Mouse (Mus musculus): ENCODE measurements around the gene Plxna2. TPM values are rescaled to one million over a fixed set of nuclear protein-coding genes. Genes with fewer than 3 reads are reported as not detected.

The Plxna2 gene
- polyA plus RNA-seq, 1 experiment from 2014 or later: 10.3 TPM

DNA sequence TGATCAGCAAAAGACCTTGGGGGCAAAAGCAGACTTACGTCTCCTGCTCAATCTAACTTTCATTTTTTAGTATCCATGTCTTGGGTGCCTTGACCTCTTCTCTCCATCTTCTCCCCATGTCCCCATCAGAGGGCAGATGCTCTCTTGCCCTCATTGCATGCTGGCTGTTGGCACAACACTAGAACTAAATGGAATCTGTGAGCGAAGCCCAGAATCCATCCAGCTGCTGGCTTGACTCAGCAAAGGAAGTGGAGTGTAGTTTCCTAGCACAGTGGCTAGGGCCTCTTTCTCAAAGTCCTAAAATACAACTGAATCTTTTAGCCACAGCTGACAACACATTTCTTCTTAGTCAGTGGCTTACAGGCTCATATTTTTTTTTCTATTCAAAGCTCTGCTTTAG lies 138.4 kb downstream of the Plxna2 start:
- WGBS: 72% methylated on average over 2 of the region's 2 CpGs
- H3K27ac ChIP-seq: no peak overlapping the region
- H3K4me3 ChIP-seq: no peak overlapping the region
- no peak overlapping the region for H3K4me2 ChIP-seq
- no peaks in the 10 kb centered on the region for H3K27me3 ChIP-seq
- H3K36me3 ChIP-seq: peaks cover 25% of the 10 kb centered on the region
- no peaks in the 10 kb centered on the region for H3K9me3 ChIP-seq
- ATAC-seq (ENCODE audit: insufficient number of reproducible peaks, insufficient read depth, low FRiP score, low TSS enrichment, low read depth): no peak
- no peak overlapping the region for H3K9ac ChIP-seq
- H3K4me1 ChIP-seq: no peaks in the 10 kb centered on the region

DNA sequence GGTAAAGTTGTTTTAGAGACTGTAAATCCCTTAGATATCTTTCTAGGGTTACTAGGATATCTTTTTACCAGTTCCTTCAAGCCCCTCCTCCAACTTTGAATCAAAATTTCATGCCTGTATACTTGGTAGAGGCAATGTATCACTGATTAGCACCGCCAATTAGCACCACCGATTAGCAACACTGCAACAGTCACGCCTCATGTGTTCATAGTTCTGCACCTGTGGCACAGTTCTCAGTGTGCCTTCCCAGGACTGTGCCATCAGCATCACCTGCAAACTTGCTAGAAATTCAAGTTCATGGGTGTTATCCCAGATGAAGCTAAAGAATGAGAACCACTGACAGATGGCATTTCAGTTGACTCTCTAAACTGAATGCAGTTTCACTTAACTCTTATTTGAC lies 138.8 kb downstream of the Plxna2 start:
- Histone ChIP-seq H3K36me3 (peaks cover 25% of the 10 kb centered on the region), H3K9me3 (no peaks in the 10 kb centered on the region), H3K27ac (no peak overlapping the region), H3K27me3 (no peaks in the 10 kb centered on the region), H3K9ac (no peak overlapping the region), H3K4me1 (no peaks in the 10 kb centered on the region), H3K4me3 (no peak overlapping the region), H3K4me2 (no peak overlapping the region)
- no peak for ATAC-seq (ENCODE audit: insufficient number of reproducible peaks, insufficient read depth, low FRiP score, low TSS enrichment, low read depth)
- 83% methylated on average over 3 of the region's 3 CpGs for WGBS

DNA sequence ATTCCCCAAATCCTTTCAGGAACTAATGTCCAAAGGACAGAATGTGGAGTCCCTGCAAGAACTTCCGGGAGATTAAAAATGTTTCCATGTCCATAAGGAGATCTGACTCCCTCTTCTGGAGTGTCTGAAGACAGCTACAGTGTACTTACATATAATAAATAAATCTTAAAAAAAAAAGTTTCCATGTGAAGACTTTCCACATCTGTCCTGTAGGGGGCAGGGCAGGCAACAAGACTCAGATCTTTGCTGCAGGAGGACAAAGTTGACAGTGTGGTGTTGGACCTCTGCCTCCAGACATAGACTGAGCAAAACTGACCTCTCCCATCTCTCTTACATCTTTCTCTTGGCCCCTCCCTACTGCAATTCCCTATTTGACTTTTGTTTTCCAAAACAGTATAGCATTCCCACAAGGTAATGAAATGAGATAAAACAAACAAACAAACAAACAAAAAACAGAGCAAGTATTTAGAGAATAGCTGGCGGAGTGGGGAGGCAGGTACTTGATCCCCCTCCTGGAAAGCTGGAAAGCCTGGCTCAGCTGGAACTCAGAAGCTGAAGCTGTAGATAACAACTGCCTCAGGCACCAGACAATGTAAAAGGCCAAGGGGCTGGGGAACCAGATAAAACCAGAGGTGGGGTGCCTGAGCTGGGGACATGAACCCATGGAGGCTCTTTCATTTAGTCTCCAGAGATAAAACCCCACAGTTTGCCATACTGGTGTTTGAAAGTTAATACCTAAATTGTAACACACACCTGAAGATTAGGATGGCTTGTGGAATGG lies 143.6 kb downstream of the Plxna2 start:
- peaks cover 32% of the 10 kb centered on the region for H3K36me3 ChIP-seq
- no peaks in the 10 kb centered on the region for H3K9me3 ChIP-seq
- H3K4me1 ChIP-seq: no peaks in the 10 kb centered on the region
- no peak for ATAC-seq (ENCODE audit: insufficient number of reproducible peaks, insufficient read depth, low FRiP score, low TSS enrichment, low read depth)
- no peak overlapping the region for H3K27ac ChIP-seq
- no peak overlapping the region for H3K4me3 ChIP-seq
- no peaks in the 10 kb centered on the region for H3K27me3 ChIP-seq
- 81% methylated on average over 2 of the region's 2 CpGs for WGBS
- no peak overlapping the region for H3K9ac ChIP-seq
- H3K4me2 ChIP-seq: no peak overlapping the region

DNA sequence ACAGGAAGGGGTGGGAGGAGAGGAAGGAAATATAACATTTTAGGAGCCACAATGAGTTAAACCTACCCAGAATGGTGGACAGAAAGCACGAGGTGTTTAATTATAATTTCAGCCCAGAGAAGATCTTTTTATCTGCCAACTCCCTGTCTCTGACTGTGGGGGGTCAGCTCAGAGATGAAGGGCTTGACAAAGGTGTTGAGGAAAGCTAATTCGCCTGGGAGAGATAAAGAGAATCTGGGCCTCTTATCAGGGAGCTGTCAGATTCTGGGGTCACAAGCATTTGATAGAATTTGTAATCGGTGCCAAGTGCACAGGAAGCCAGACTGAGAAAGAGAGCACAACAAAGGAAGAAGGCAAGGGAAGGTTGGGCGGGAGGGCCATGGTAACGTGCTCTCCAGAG lies 144.9 kb downstream of the Plxna2 start:
- no peak for ATAC-seq (ENCODE audit: insufficient number of reproducible peaks, insufficient read depth, low FRiP score, low TSS enrichment, low read depth)
- Histone ChIP-seq H3K27me3 (no peaks in the 10 kb centered on the region), H3K4me2 (no peak overlapping the region), H3K4me3 (no peak overlapping the region), H3K27ac (no peak overlapping the region), H3K36me3 (peaks cover 31% of the 10 kb centered on the region), H3K4me1 (no peaks in the 10 kb centered on the region), H3K9ac (no peak overlapping the region), H3K9me3 (no peaks in the 10 kb centered on the region)
- WGBS: 75% methylated on average over 5 of the region's 5 CpGs

DNA sequence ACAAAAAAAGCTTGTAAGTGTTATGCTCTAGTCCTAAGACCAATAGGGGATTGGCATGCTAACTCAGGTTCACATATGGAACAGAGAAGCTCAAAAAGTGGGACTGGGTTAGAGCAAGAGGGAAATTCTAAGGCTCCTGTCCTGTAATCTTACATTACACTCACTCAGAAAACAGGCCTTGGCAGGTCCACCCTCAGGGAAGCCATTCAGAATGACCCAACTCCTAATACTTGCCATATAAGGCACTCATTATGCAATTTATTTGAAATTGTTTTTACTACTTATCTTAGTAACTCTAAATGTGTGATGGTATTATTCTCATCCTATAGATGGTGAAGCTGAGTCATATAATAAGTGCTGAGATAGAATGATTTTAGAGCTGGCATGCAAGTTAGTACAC lies 146.9 kb downstream of the Plxna2 start:
- Histone ChIP-seq H3K27ac (no peak overlapping the region), H3K9ac (no peak overlapping the region), H3K27me3 (no peaks in the 10 kb centered on the region), H3K4me1 (no peaks in the 10 kb centered on the region), H3K9me3 (no peaks in the 10 kb centered on the region), H3K4me2 (no peak overlapping the region), H3K36me3 (peaks cover 25% of the 10 kb centered on the region), H3K4me3 (no peak overlapping the region)
- ATAC-seq (ENCODE audit: insufficient number of reproducible peaks, insufficient read depth, low FRiP score, low TSS enrichment, low read depth): no peak

DNA sequence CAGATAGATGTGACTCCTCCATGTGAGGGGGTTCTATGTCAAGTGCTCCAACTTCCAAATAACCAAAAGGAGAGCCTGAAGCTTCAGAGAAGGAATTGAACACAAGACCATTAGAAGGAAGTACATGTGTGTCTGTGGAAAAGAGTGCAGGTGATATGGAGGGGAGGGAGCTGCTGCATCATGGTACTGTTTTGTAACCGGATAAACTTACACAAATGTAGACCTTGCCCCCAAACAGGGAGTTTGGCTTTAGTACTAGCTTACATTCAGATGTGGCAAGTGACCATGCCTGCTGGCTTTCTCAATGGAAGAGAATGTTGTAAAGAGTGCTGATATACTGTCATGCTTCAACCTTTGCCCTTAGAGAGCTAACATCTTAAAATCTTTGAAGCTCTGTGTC lies 150.8 kb downstream of the Plxna2 start:
- H3K27ac ChIP-seq: no peak overlapping the region
- 0 out of 2 replicates have a peak, but pooled peaks cover 3% of the 10 kb centered on the region for H3K4me1 ChIP-seq
- no peak overlapping the region for H3K4me3 ChIP-seq
- no peak overlapping the region for H3K4me2 ChIP-seq
- no peaks in the 10 kb centered on the region for H3K9me3 ChIP-seq
- no peak overlapping the region for H3K9ac ChIP-seq
- WGBS: 82% methylated on average over 1 of the region's 1 CpGs
- H3K36me3 ChIP-seq: peaks cover 12% of the 10 kb centered on the region
- no peaks in the 10 kb centered on the region for H3K27me3 ChIP-seq
- ATAC-seq (ENCODE audit: insufficient number of reproducible peaks, insufficient read depth, low FRiP score, low TSS enrichment, low read depth): no peak

DNA sequence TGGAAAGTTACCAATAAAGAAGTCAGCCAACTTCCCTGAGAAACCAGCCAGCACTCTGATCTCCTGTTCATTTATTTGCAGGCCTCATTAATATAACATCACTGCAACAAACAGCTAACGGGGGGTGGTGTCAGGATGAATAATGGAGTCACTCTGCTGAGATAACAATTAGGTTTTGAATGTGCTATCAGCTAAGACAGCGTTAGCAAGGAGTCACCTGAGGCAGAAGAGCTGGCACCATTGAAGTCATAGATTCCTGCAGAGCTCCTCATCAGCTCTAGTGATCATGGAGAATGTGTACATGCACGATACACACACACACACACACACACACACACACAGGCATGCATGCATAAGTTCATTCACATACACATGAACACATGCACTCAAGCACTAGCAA lies 154.0 kb downstream of the Plxna2 start:
- no peak overlapping the region for H3K4me2 ChIP-seq
- no peaks in the 10 kb centered on the region for H3K9me3 ChIP-seq
- WGBS: 83% methylated on average over 3 of the region's 3 CpGs
- no peaks in the 10 kb centered on the region for H3K27me3 ChIP-seq
- H3K27ac ChIP-seq: no peak overlapping the region
- no peak for ATAC-seq (ENCODE audit: insufficient number of reproducible peaks, insufficient read depth, low FRiP score, low TSS enrichment, low read depth)
- H3K9ac ChIP-seq: no peak overlapping the region
- no peak overlapping the region for H3K4me3 ChIP-seq
- H3K36me3 ChIP-seq: no peaks in the 10 kb centered on the region
- 0 out of 2 replicates have a peak, but pooled peaks cover 6% of the 10 kb centered on the region for H3K4me1 ChIP-seq

DNA sequence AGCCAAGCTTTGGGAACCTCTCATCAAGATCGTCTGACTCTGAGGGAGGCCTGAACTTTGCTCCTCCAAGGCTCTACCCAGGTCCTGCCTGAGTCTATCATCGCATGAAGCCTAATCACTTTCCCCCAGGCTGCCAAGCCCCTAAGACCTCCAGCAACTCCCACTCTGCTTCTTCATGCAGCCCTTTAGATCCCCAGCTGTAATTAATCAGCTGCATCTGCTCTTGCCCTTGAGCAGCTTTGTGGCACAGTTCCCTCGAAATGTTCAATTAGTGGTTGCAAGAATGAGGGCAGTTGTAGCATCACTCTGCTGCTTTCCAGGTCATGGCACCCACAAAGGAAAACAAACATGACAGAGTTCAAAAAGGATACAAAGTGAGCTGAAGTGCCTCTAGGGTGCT lies 155.9 kb downstream of the Plxna2 start:
- H3K9me3 ChIP-seq: no peaks in the 10 kb centered on the region
- no peak for ATAC-seq (ENCODE audit: insufficient number of reproducible peaks, insufficient read depth, low FRiP score, low TSS enrichment, low read depth)
- 11% methylated on average over 3 of the region's 3 CpGs for WGBS

DNA sequence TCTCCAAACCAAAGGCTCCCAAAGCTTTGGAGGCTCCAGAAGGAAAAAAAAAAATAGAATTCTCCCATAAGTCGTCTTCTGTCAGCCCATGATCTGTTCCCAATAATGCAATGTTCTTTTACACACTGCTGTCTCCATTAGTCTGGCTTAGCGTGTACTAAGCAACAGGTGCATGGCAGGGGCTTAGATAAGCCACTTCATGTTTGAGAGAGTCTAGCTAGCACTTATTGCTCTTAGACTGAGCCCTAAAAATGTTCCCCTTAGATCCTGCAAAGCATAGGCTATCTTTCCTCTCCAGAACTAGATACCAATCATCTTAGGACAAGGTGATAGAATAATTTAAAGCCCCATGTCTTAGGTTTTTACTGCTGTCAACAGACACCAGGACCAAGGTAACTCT lies 156.3 kb downstream of the Plxna2 start:
- ATAC-seq (ENCODE audit: insufficient number of reproducible peaks, insufficient read depth, low FRiP score, low TSS enrichment, low read depth): no peak
- H3K4me1 ChIP-seq: 0 out of 2 replicates have a peak, but pooled peaks cover 6% of the 10 kb centered on the region
- H3K27me3 ChIP-seq: no peaks in the 10 kb centered on the region
- H3K27ac ChIP-seq: no peak overlapping the region
- H3K9ac ChIP-seq: no peak overlapping the region
- 55% methylated on average over 2 of the region's 2 CpGs for WGBS
- H3K4me2 ChIP-seq: no peak overlapping the region
- no peaks in the 10 kb centered on the region for H3K36me3 ChIP-seq
- no peak overlapping the region for H3K4me3 ChIP-seq
- no peaks in the 10 kb centered on the region for H3K9me3 ChIP-seq

More for the DNA sequence above, 155.9 kb downstream of the Plxna2 start:
- Histone ChIP-seq H3K4me3 (no peak overlapping the region), H3K36me3 (no peaks in the 10 kb centered on the region), H3K9ac (no peak overlapping the region), H3K27ac (no peak overlapping the region), H3K27me3 (no peaks in the 10 kb centered on the region), H3K4me2 (no peak overlapping the region), H3K4me1 (0 out of 2 replicates have a peak, but pooled peaks cover 6% of the 10 kb centered on the region)

DNA sequence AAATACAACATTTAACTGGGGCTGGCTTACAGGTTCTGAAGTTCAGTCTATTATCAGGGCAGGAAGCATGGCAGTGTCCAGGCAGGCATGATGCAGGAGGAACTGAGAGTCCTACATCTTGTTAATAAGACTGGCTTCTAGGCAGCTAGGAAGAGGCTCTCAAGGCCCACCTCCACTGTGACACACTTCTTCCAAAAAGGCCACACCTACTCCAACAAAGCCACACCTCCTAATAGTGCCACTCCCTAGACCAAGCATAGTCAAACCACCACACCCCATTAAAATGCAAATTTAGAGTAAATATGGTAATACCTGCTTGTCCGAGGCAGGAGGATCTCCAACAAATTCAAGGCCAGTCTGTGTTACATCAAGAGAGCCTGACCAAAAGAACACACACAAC lies 156.7 kb downstream of the Plxna2 start:
- Histone ChIP-seq H3K9me3 (no peaks in the 10 kb centered on the region), H3K36me3 (no peaks in the 10 kb centered on the region), H3K4me2 (no peak overlapping the region), H3K4me3 (no peak overlapping the region), H3K27me3 (no peaks in the 10 kb centered on the region), H3K4me1 (0 out of 2 replicates have a peak, but pooled peaks cover 6% of the 10 kb centered on the region), H3K27ac (no peak overlapping the region), H3K9ac (no peak overlapping the region)
- WGBS: 77% methylated on average over 1 of the region's 1 CpGs
- ATAC-seq (ENCODE audit: insufficient number of reproducible peaks, insufficient read depth, low FRiP score, low TSS enrichment, low read depth): no peak

DNA sequence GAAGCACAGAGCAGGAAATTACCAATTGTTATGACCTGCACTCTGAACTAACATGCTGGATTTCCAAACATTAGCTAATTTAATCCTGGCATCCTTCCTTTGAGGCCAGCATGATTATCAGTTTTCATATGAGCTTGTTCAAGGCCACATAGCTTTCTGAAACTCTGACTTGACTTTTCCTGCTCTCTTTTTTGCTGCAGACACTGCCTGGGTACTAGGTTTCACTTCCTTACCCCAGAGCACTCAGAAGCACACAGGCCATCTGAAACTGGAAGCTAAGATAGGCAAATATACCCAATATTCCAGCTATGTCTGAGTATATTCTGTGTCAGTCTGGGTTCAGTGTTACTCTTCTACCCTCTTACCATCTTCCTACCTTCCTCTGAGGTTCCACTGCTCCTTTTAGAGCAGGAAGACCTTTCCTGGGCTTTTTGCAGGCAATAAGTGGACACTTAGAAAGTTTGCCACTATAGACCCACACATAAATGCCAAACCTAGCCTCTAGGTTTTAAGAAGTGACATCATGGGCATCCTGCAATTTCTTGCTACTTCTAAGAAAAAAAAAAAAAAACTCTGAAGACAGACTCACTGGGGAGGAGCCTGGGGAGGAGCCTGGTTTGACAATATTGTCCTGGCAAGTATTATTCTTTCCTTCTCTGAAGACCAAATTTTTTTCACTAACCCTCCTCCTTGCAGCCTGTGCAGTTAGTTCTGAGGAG lies 157.8 kb downstream of the Plxna2 start:
- Histone ChIP-seq H3K27me3 (no peaks in the 10 kb centered on the region), H3K36me3 (peaks cover 5% of the 10 kb centered on the region; the same call in 1 of the 2 replicates), H3K9me3 (no peaks in the 10 kb centered on the region), H3K9ac (no peak overlapping the region), H3K27ac (no peak overlapping the region), H3K4me2 (no peak overlapping the region), H3K4me1 (0 out of 2 replicates have a peak, but pooled peaks cover 6% of the 10 kb centered on the region), H3K4me3 (no peak overlapping the region)
- no peak for ATAC-seq (ENCODE audit: insufficient number of reproducible peaks, insufficient read depth, low FRiP score, low TSS enrichment, low read depth)

Measured in embryonic facial prominence, embryonic 13.5 days (tissue).